Mouse (Mus musculus) kidney, adult 2 months (tissue): ENCODE results near the gene Mpst. TPM values are rescaled to one million over a fixed set of nuclear protein-coding genes. Genes with fewer than 3 reads are reported as not detected.

ENCODE experiments used
- DNase-seq: peaks from one replicate; pipeline ENCODE4 v3.0.0; 2021
- H3K27ac ChIP-seq: fragments of 200-500 bp; 2 replicates; pipeline ENCODE4 v1.5.1; 2012; ENCODE audit warnings: low read depth, low read length, control low read depth, inconsistent platforms; ENCODE audit not compliant: insufficient read depth
- H3K27me3 ChIP-seq: fragments of 200-500 bp; replicated peaks from 2 replicates; pipeline ENCODE4 v1.6.1; 2012; ENCODE audit warnings: mild to moderate bottlenecking, moderate library complexity, low read length, inconsistent platforms; ENCODE audit not compliant: control insufficient read depth, insufficient read depth
- H3K36me3 ChIP-seq: fragments of 200-500 bp; 2 replicates; pipeline ENCODE4 v1.6.1; 2012; ENCODE audit warnings: mild to moderate bottlenecking, moderate library complexity, low read length, inconsistent platforms; ENCODE audit not compliant: control insufficient read depth, insufficient read depth
- H3K4me1 ChIP-seq: fragments of 200-500 bp; 2 replicates; pipeline ENCODE4 v1.6.1; 2011; ENCODE audit warnings: low read length; ENCODE audit not compliant: control insufficient read depth, insufficient read depth
- H3K4me3 ChIP-seq: fragments of 200-500 bp; 2 replicates; pipeline ENCODE4 v1.5.1; 2011; ENCODE audit warnings: mild to moderate bottlenecking, low read depth, low read length, control low read depth; ENCODE audit not compliant: insufficient read depth
- CTCF ChIP-seq: fragments of 200-500 bp; conservative IDR thresholded peaks from 2 replicates; pipeline ENCODE4 v1.5.1; 2011; ENCODE audit warnings: low read depth, mild to moderate bottlenecking, control low read depth, low read length, moderate library complexity, mixed read lengths; ENCODE audit not compliant: insufficient read depth, insufficient read length
- POLR2A ChIP-seq: fragments of 200-500 bp; IDR thresholded peaks from one replicate; pipeline ENCODE4 v1.6.1; 2011; ENCODE audit warnings: low read depth, low read length, control low read depth
- WGBS: fragments of 180-500 bp; shearing (Covaris S2); methylation state at CpG from one replicate; pipeline ENCODE4 v1.1.7; 2018; 5-methylcytosine and 5-hydroxymethylcytosine counted together
- polyA plus RNA-seq: library from polyadenylated mRNA; depleted of rRNA; stranded (reverse); fragments of >200 nt; gene quantifications from 2 replicates; pipeline ENCODE4 v1.2.3, GENCODE M21; 2012

The Mpst gene
- polyA plus RNA-seq, 1 experiment: 270 TPM

GRCm38 (mm10) chr15:78403301-78403741, 2.9 kb upstream of the Mpst start:
- Histone ChIP-seq H3K36me3 (no peaks in the 10 kb centered on the region), H3K27me3 (no peaks in the 10 kb centered on the region), H3K4me1 (peaks cover 37% of the 10 kb centered on the region), H3K4me3 (no peak overlapping the region), H3K27ac (peak overlapping the region; percentile 76)
- peak; percentile 93 for DNase-seq
- TF ChIP-seq POLR2A (no peak), CTCF (no peak)
- 24% methylated on average over 3 of the region's 3 CpGs for WGBS

GRCm38 (mm10) chr15:78403896-78404295, 2.3 kb upstream of the Mpst start:
- peak overlapping the region; percentile 76 for H3K27ac ChIP-seq

GRCm38 (mm10) chr15:78405098-78405497, 1.1 kb upstream of the Mpst start:
- no peak for DNase-seq

More at GRCm38 (mm10) chr15:78403896-78404295, 2.3 kb upstream of the Mpst start:
- Histone ChIP-seq H3K4me3 (no peak overlapping the region), H3K4me1 (peaks cover 37% of the 10 kb centered on the region), H3K36me3 (no peaks in the 10 kb centered on the region), H3K27me3 (no peaks in the 10 kb centered on the region)
- TF ChIP-seq CTCF: no peak
- no peak for TF ChIP-seq POLR2A
- DNase-seq: peak; percentile 94
- 22% methylated on average over 1 of the region's 1 CpGs for WGBS

GRCm38 (mm10) chr15:78405517-78406211, 552 bp upstream of the Mpst start, which contains the start of gene Tst:
Tst (minus strand) TSS chr15:78405907.
- TF ChIP-seq POLR2A (peak; percentile 82), CTCF (no peak)
- WGBS: 2% methylated on average over 34 of the region's 34 CpGs
- DNase-seq: peak; percentile 99
- Histone ChIP-seq H3K27ac (peak within 1 kb of the TSS; percentile 91), H3K4me3 (peak within 1 kb of the TSS; percentile 79), H3K36me3 (no peaks in the 10 kb centered on the region), H3K4me1 (peaks cover 37% of the 10 kb centered on the region), H3K27me3 (no peaks in the 10 kb centered on the region)

More at GRCm38 (mm10) chr15:78405098-78405497, 1.1 kb upstream of the Mpst start:
- peak overlapping the region; percentile 79 for H3K4me3 ChIP-seq
- H3K27ac ChIP-seq: peak overlapping the region; percentile 76
- TF ChIP-seq POLR2A (peak; percentile 11), CTCF (no peak)
- 42% methylated on average over 11 of the region's 11 CpGs for WGBS
- peaks cover 37% of the 10 kb centered on the region for H3K4me1 ChIP-seq
- H3K36me3 ChIP-seq: no peaks in the 10 kb centered on the region
- H3K27me3 ChIP-seq: no peaks in the 10 kb centered on the region

GRCm38 (mm10) chr15:78409570-78410052, 3.4 kb downstream of the Mpst start:
- Histone ChIP-seq H3K27ac (peak overlapping the region; percentile 79), H3K27me3 (no peaks in the 10 kb centered on the region), H3K4me1 (peaks cover 13% of the 10 kb centered on the region), H3K4me3 (peak overlapping the region; percentile 44), H3K36me3 (no peaks in the 10 kb centered on the region)
- TF ChIP-seq POLR2A (peak; percentile 24), CTCF (no peak)
- whole genome bisulfite sequencing: 38% methylated on average over 12 of the region's 12 CpGs
- peak; percentile 88 for DNase-seq

- H3K27me3 ChIP-seq: no peaks in the 10 kb centered on the region
- H3K36me3 ChIP-seq: no peaks in the 10 kb centered on the region
- no peak overlapping the region for H3K27ac ChIP-seq
- H3K4me1 ChIP-seq: peaks cover 5% of the 10 kb centered on the region
- no peak for DNase-seq
- no peak overlapping the region for H3K4me3 ChIP-seq
- 92% methylated on average over 14 of the region's 14 CpGs for WGBS
- TF ChIP-seq POLR2A (no peak), CTCF (no peak)
Observed at GRCm38 (mm10) chr15:78413083-78413718, 7.0 kb downstream of the Mpst start.

- peaks cover 5% of the 10 kb centered on the region for H3K4me1 ChIP-seq
- DNase-seq: no peak
- H3K36me3 ChIP-seq: no peaks in the 10 kb centered on the region
- 55% methylated on average over 1 of the region's 1 CpGs for WGBS
- no peak overlapping the region for H3K27ac ChIP-seq
- H3K27me3 ChIP-seq: no peaks in the 10 kb centered on the region
- TF ChIP-seq CTCF: no peak
- TF ChIP-seq POLR2A: no peak
- no peak overlapping the region for H3K4me3 ChIP-seq
Observed at GRCm38 (mm10) chr15:78413719-78414117, 7.5 kb downstream of the Mpst start.
